Mouse (Mus musculus) bone marrow, adult 2 months (tissue): ENCODE results near the gene Nckipsd.

Experiments used
- CTCF ChIP-seq: fragments of 200-500 bp; IDR thresholded peaks from 2 replicates; pipeline ENCODE4 v1.5.1; 2011; ENCODE audit warnings: low read length, control low read depth; ENCODE audit not compliant: control insufficient read depth, insufficient read depth
- POLR2A ChIP-seq: fragments of 200-500 bp; IDR thresholded peaks from 2 replicates; pipeline ENCODE4 v1.6.1; 2011; ENCODE audit warnings: low read depth, mild to moderate bottlenecking, control low read depth, low read length, borderline replicate concordance; ENCODE audit not compliant: control insufficient read depth

- TF ChIP-seq CTCF (no peak), POLR2A (no peak)
Observed at GRCm38 (mm10) chr9:108827906-108828305, 19.7 kb downstream of the Nckipsd start.
